7 mouse cellular contexts compared by ENCODE assay signal in the genomic region with DNA sequence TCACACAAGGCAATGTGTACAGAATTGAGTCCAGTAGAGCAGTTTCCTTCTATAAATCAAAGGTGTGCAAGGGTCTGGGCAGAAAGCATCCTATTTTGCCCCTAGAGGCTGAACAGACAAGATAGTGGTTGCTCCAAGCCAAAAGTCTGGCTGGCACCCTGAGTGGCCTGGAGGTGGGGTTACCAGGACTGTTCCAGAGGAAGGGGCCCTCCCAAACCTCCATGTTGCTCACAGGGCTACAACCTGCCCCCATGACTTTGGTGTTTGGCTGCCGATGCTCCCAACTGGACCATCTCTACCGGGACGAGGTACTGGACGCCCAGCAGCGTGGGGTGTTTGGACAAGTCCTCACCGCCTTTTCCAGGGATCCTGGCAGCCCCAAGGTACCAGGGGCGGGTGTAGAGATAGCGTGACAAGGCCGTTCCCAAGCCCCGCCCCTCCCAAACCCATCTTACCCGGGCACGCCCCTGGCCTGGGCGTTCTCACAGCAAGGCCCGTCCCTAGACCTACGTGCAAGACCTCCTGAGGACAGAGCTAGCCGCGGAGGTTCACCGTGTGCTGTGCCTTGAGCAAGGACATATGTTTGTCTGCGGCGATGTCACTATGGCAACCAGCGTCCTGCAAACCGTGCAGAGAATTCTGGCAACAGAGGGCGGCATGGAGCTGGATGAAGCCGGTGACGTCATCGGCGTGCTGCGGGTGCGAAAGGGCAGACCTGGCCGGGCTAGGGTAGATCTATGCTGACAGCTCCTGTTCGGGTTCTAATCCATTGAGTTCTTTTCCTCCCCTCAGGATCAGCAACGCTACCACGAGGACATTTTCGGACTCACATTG. TPM values are rescaled to one million over a fixed set of nuclear protein-coding genes. Genes with fewer than 3 reads are reported as not detected.
A peak's percentile ranks its signal among the peaks of the same experiment; 100 is the strongest.
DNase-seq lines count a peak whose midpoint lies in the region; ATAC-seq lines count a peak whose summit lies in the region.

No protein-coding gene starts in this region.

- peaks cover 24% of the 10 kb centered on the region for H3K4me1 ChIP-seq in intestine, embryonic 15.5 days (replicated peaks)
- peaks cover 58% of the 10 kb centered on the region for H3K4me1 ChIP-seq in midbrain, embryonic 10.5 days

- H3K9me3 ChIP-seq in intestine, embryonic 15.5 days: no peaks in the 10 kb centered on the region
- no peaks in the 10 kb centered on the region for H3K9me3 ChIP-seq in midbrain, embryonic 10.5 days (replicated peaks)

- intact Hi-C loops in left cerebral cortex, postnatal 25 days (cut with DNase I): no loop called here

- peak overlapping the region; percentile 33 for H3K4me3 ChIP-seq in intestine, embryonic 15.5 days (replicated peaks)
- H3K4me3 ChIP-seq in midbrain, embryonic 10.5 days: peak overlapping the region; percentile 59

- no peak overlapping the region for H3K27ac ChIP-seq in intestine, embryonic 15.5 days
- H3K27ac ChIP-seq in midbrain, embryonic 10.5 days (replicated peaks): peak overlapping the region; percentile 84

- peak overlapping the region; percentile 24 for H3K9ac ChIP-seq in intestine, embryonic 15.5 days

- H3K36me3 ChIP-seq in intestine, embryonic 15.5 days: no peaks in the 10 kb centered on the region
- no peaks in the 10 kb centered on the region for H3K36me3 ChIP-seq in midbrain, embryonic 10.5 days

- DNase-seq in adrenal gland, adult 18-20 months (ENCODE audit: low spot score in 2 of 2): peak; percentile 86 to 87
- DNase-seq in embryo, embryonic 11 days: peak; percentile 96
- peak; percentile 80 for DNase-seq in gastrocnemius, postnatal 25 days
- DNase-seq in left cerebral cortex, postnatal 25 days (ENCODE audit: low spot score in 2 of 2): peak; percentile 94
- peak; percentile 95 for DNase-seq in midbrain, embryonic 10.5 days (ENCODE audit: low spot score)
- DNase-seq in right cerebral cortex, postnatal 4 days: peak; percentile 92

- 2% methylated on average over 34 of the region's 34 CpGs for WGBS in intestine, embryonic 15.5 days
- WGBS in midbrain, embryonic 10.5 days: under 1% methylated on average over 34 of the region's 34 CpGs

- ATAC-seq in intestine, embryonic 15.5 days: peak; percentile 90

- H3K27me3 ChIP-seq in intestine, embryonic 15.5 days (replicated peaks): 0 out of 2 replicates have a peak, but pooled peaks cover 17% of the 10 kb centered on the region
- H3K27me3 ChIP-seq in midbrain, embryonic 10.5 days (ENCODE audit: low read depth, poor library complexity, severe bottlenecking): peaks cover 41% of the 10 kb centered on the region

- peak overlapping the region; percentile 81 for H3K4me2 ChIP-seq in intestine, embryonic 15.5 days (replicated peaks)

RNA-seq across cellular contexts. Expression of a gene that starts 8.7 kb away (rescaled TPM):
- total RNA-seq in adrenal gland, adult 18-20 months (2021): 1 to 10 TPM; 1.3 to 2.6 TPM
- total RNA-seq in gastrocnemius, postnatal 25 days (2021): under 1 TPM; 0.10 to 0.19 TPM
- 1.6 and 2.4 TPM in 2 replicates for polyA plus RNA-seq in intestine, embryonic 15.5 days (2015; fragmentation: Nextera tagmentation; extraction: Ambion mirVana)
- 1 to 10 TPM; 2.3 to 3.0 TPM for total RNA-seq in left cerebral cortex, postnatal 25 days (2021)
- 0.31 and 0.72 TPM in 2 replicates for polyA plus RNA-seq in midbrain, embryonic 10.5 days (2016; fragmentation: Nextera tagmentation; extraction: Ambion mirVana)

RNA-seq across cellular contexts. Expression of a gene that starts 10.2 kb away (rescaled TPM):
- 10 to 100 TPM; 76.4 to 88.2 TPM for total RNA-seq in adrenal gland, adult 18-20 months (2021)
- 10 to 100 TPM; 33.1 to 40.2 TPM for total RNA-seq in gastrocnemius, postnatal 25 days (2021)
- 66.2 and 79.0 TPM in 2 replicates for polyA plus RNA-seq in intestine, embryonic 15.5 days (2015; fragmentation: Nextera tagmentation; extraction: Ambion mirVana)
- total RNA-seq in left cerebral cortex, postnatal 25 days (2021): 10 to 100 TPM; 41.3 to 54.2 TPM
- 62.9 and 64.6 TPM in 2 replicates for polyA plus RNA-seq in midbrain, embryonic 10.5 days (2016; fragmentation: Nextera tagmentation; extraction: Ambion mirVana)

RNA-seq across cellular contexts. Expression of a gene that starts 18.6 kb away (rescaled TPM):
- total RNA-seq in adrenal gland, adult 18-20 months (2021): 10 to 100 TPM in 1 of 2 experiments, 1 to 10 TPM in 1; 9.1 to 16.3 TPM
- 1 to 10 TPM; 5.6 to 7.7 TPM for total RNA-seq in gastrocnemius, postnatal 25 days (2021)
- 7.4 and 7.9 TPM in 2 replicates for polyA plus RNA-seq in intestine, embryonic 15.5 days (2015; fragmentation: Nextera tagmentation; extraction: Ambion mirVana)
- total RNA-seq in left cerebral cortex, postnatal 25 days (2021): 1 to 10 TPM; 8.0 to 9.5 TPM
- 7.9 and 9.3 TPM in 2 replicates for polyA plus RNA-seq in midbrain, embryonic 10.5 days (2016; fragmentation: Nextera tagmentation; extraction: Ambion mirVana)

RNA-seq across cellular contexts. Expression of a gene that starts 29.9 kb away (rescaled TPM):
- total RNA-seq in adrenal gland, adult 18-20 months (2021): under 1 TPM in 1 of 2 experiments, not detected in 1; 0.33 TPM
- total RNA-seq in gastrocnemius, postnatal 25 days (2021): under 1 TPM in 1 of 2 experiments, not detected in 1; 0.19 TPM
- 0.14 TPM in 1 of 2 replicates, not detected in the other for polyA plus RNA-seq in intestine, embryonic 15.5 days (2015; fragmentation: Nextera tagmentation; extraction: Ambion mirVana)
- total RNA-seq in left cerebral cortex, postnatal 25 days (2021): under 1 TPM in 1 of 2 experiments, not detected in 1; 0.73 TPM
- polyA plus RNA-seq in midbrain, embryonic 10.5 days (2016; fragmentation: Nextera tagmentation; extraction: Ambion mirVana): 0.19 and 0.31 TPM in 2 replicates

RNA-seq across cellular contexts. Expression of a gene that starts 31.8 kb away (rescaled TPM):
- 10 to 100 TPM; 13.1 to 15.5 TPM for total RNA-seq in adrenal gland, adult 18-20 months (2021)
- 1 to 10 TPM; 2.1 to 3.7 TPM for total RNA-seq in gastrocnemius, postnatal 25 days (2021)
- 6.7 and 7.6 TPM in 2 replicates for polyA plus RNA-seq in intestine, embryonic 15.5 days (2015; fragmentation: Nextera tagmentation; extraction: Ambion mirVana)
- 10 to 100 TPM; 22.5 to 30.1 TPM for total RNA-seq in left cerebral cortex, postnatal 25 days (2021)
- 27.1 and 35.3 TPM in 2 replicates for polyA plus RNA-seq in midbrain, embryonic 10.5 days (2016; fragmentation: Nextera tagmentation; extraction: Ambion mirVana)
